Mouse (Mus musculus): ENCODE data around the gene Mycbp2. TPM values are rescaled to one million over a fixed set of nuclear protein-coding genes. Genes with fewer than 3 reads are reported as not detected.

The Mycbp2 gene
- total and polyA plus RNA-seq, 3 experiments: 25.9 to 60.1 (median 29.5) TPM

- Histone ChIP-seq H3K4me3 (replicated peaks in 1 of 3; ENCODE audit: low read depth in 2 of 3, low read length in 2 of 3, poor library complexity in 1 of 3) (peak overlapping the region in 2 of 3 experiments; percentile 34 to 86), H3K79me2 (replicated peaks; ENCODE audit: control insufficient read depth, extremely low read depth, insufficient read depth, poor library complexity, severe bottlenecking) (peaks cover 7% of the 10 kb centered on the region), H3K4me1 (ENCODE audit: control insufficient read depth in 1 of 2, insufficient read depth in 2 of 2) (peaks cover 3 to 23% of the 10 kb centered on the region in 2 experiments; a peak in 3 of 4 replicates), H3K4me2 (ENCODE audit: insufficient read depth, low read depth, poor library complexity, severe bottlenecking) (peak overlapping the region; percentile 37), H3K27me3 (replicated peaks) (no peaks in the 10 kb centered on the region), H3K36me3 (replicated peaks in 1 of 2; ENCODE audit: control insufficient read depth in 1 of 2, insufficient read depth in 1 of 2, low read length in 1 of 2) (peaks cover 24 to 26% of the 10 kb centered on the region in 2 experiments), H3K27ac (ENCODE audit: insufficient read depth, low read depth) (peak overlapping the region; percentile 41; the same call in 1 of the 2 replicates), H3K9ac (ENCODE audit: insufficient read depth, low read depth) (peak overlapping the region; percentile 58), H3K9me3 (replicated peaks; ENCODE audit: low read length) (no peaks in the 10 kb centered on the region)
- dilution Hi-C loops (cut with MboI; ENCODE audit: extremely low pct_ligation_motif_present, extremely low pct_unique_long_range_greater_than_20kb, low sequenced_read_pairs): no loop called here
- DNase-seq (ENCODE audit: extremely low read depth): no peak
- TF ChIP-seq ZNF384 (IDR thresholded peaks at IDR 0.05; ENCODE audit: low read depth, low read length) (no peak), CHD1 (IDR thresholded peaks at IDR 0.05; ENCODE audit: low read depth, low read length) (no peak), MEF2A (IDR thresholded peaks at IDR 0.05; ENCODE audit: borderline replicate concordance, low read depth, low read length) (no peak), SIN3A (IDR thresholded peaks at IDR 0.05; ENCODE audit: low read length) (no peak), POLR2AphosphoS2 (IDR thresholded peaks at IDR 0.05; ENCODE audit: low read depth, low read length) (no peak), USF1 (IDR thresholded peaks at IDR 0.05; ENCODE audit: low read depth, low read length) (no peak), CTCF (conservative IDR thresholded peaks at IDR 0.05 in 1 of 2, IDR thresholded peaks at IDR 0.05 in 1 of 2; ENCODE audit: low read depth in 2 of 2, low read length in 2 of 2) (no peak), GABPA (IDR thresholded peaks at IDR 0.05; ENCODE audit: insufficient replicate concordance, low read depth, low read length) (no peak), IRF4 (IDR thresholded peaks at IDR 0.05; ENCODE audit: low read depth, low read length) (no peak), JUN (IDR thresholded peaks at IDR 0.05; ENCODE audit: insufficient read depth, low read depth, low read length) (no peak)
- in situ Hi-C loops (cut with MboI; ENCODE audit: low pct_ligation_motif_present, low pct_unique_long_range_greater_than_20kb, low sequenced_read_pairs): loop anchor here (5.0 to 25.0 kb wide), 2 partner anchors 468 to 618 kb away; no protein-coding TSS in a partner anchor
Measured at GRCm38 (mm10) chr14:103069465-103069863, 277.1 kb downstream of the Mycbp2 start.

GRCm38 (mm10) chr14:103065294-103066167 lies 281.1 kb downstream of the Mycbp2 start:
- no peaks in the 10 kb centered on the region for H3K36me3 ChIP-seq (replicated peaks in 1 of 2; ENCODE audit: control insufficient read depth in 1 of 2, insufficient read depth in 1 of 2, low read length in 1 of 2)
- peak; percentile 73 for DNase-seq (ENCODE audit: extremely low read depth)
- in situ Hi-C loops (cut with MboI; ENCODE audit: low pct_ligation_motif_present, low pct_unique_long_range_greater_than_20kb, low sequenced_read_pairs): loop anchor here (5.0 to 25.0 kb wide), 2 partner anchors 472 to 622 kb away; no protein-coding TSS in a partner anchor
- dilution Hi-C loops (cut with MboI; ENCODE audit: extremely low pct_ligation_motif_present, extremely low pct_unique_long_range_greater_than_20kb, low sequenced_read_pairs): no loop called here
- H3K4me1 ChIP-seq (ENCODE audit: control insufficient read depth in 1 of 2, insufficient read depth in 2 of 2): peaks cover 3 to 11% of the 10 kb centered on the region in 2 experiments; a peak in 3 of 4 replicates
- no peak overlapping the region for H3K4me3 ChIP-seq (replicated peaks in 1 of 3; ENCODE audit: low read depth in 2 of 3, low read length in 2 of 3, poor library complexity in 1 of 3)
- no peak overlapping the region for H3K27ac ChIP-seq (ENCODE audit: insufficient read depth, low read depth)
- H3K9me3 ChIP-seq (replicated peaks; ENCODE audit: low read length): peaks cover 3% of the 10 kb centered on the region
- H3K79me2 ChIP-seq (replicated peaks; ENCODE audit: control insufficient read depth, extremely low read depth, insufficient read depth, poor library complexity, severe bottlenecking): peaks cover under 1% of the 10 kb centered on the region; the same call in 1 of the 2 replicates
- H3K4me2 ChIP-seq (ENCODE audit: insufficient read depth, low read depth, poor library complexity, severe bottlenecking): peak overlapping the region; percentile 57; the same call in 1 of the 2 replicates
- no peak overlapping the region for H3K9ac ChIP-seq (ENCODE audit: insufficient read depth, low read depth)
- H3K27me3 ChIP-seq (replicated peaks): no peaks in the 10 kb centered on the region
- no peak for TF ChIP-seq USF1 (IDR thresholded peaks at IDR 0.05; ENCODE audit: low read depth, low read length)
- TF ChIP-seq CTCF (conservative IDR thresholded peaks at IDR 0.05 in 1 of 2, IDR thresholded peaks at IDR 0.05 in 1 of 2; ENCODE audit: low read depth in 2 of 2, low read length in 2 of 2): peak; percentile 72 to 91
- TF ChIP-seq BHLHE40 (IDR thresholded peaks at IDR 0.05; ENCODE audit: low read depth, low read length): no peak
- no peak for TF ChIP-seq RCOR1 (conservative IDR thresholded peaks at IDR 0.05; ENCODE audit: low read depth, low read length)
- peak; percentile 73 for TF ChIP-seq SMC3 (IDR thresholded peaks at IDR 0.05; ENCODE audit: low read depth, low read length)
- no peak for TF ChIP-seq CHD2 (IDR thresholded peaks at IDR 0.05; ENCODE audit: low read length)
- TF ChIP-seq JUN (IDR thresholded peaks at IDR 0.05; ENCODE audit: insufficient read depth, low read depth, low read length): no peak
- 0 out of 2 replicates have a peak, but pooled peaks have one; percentile 26 for TF ChIP-seq SIN3A (IDR thresholded peaks at IDR 0.05; ENCODE audit: low read length)
- TF ChIP-seq GABPA (IDR thresholded peaks at IDR 0.05; ENCODE audit: insufficient replicate concordance, low read depth, low read length): no peak
- no peak for TF ChIP-seq UBTF (IDR thresholded peaks at IDR 0.05; ENCODE audit: low read depth, low read length)
- no peak for TF ChIP-seq USF2 (conservative IDR thresholded peaks at IDR 0.05; ENCODE audit: low read depth, low read length)
- TF ChIP-seq POLR2A (IDR thresholded peaks at IDR 0.05; ENCODE audit: low read depth, low read length): no peak
- TF ChIP-seq MAX (IDR thresholded peaks at IDR 0.05; ENCODE audit: low read length): no peak
- TF ChIP-seq ZNF384 (IDR thresholded peaks at IDR 0.05; ENCODE audit: low read depth, low read length): peak; percentile 62; the same call in 1 of the 2 replicates
- no peak for TF ChIP-seq NELFE (IDR thresholded peaks at IDR 0.05; ENCODE audit: low read depth, low read length)
- no peak for TF ChIP-seq ZKSCAN1 (IDR thresholded peaks at IDR 0.05; ENCODE audit: borderline replicate concordance, low read depth, low read length)
- TF ChIP-seq MXI1 (IDR thresholded peaks at IDR 0.05; ENCODE audit: low read depth, low read length): no peak
- TF ChIP-seq ZMIZ1 (IDR thresholded peaks at IDR 0.05; ENCODE audit: low read depth, low read length): no peak
- TF ChIP-seq PAX5 (IDR thresholded peaks at IDR 0.05; ENCODE audit: low read length): no peak
- no peak for TF ChIP-seq JUND (conservative IDR thresholded peaks at IDR 0.05; ENCODE audit: low read depth, low read length)
- no peak for TF ChIP-seq MAFK (IDR thresholded peaks at IDR 0.05; ENCODE audit: insufficient replicate concordance, low read length)
- TF ChIP-seq ELF1 (IDR thresholded peaks at IDR 0.05; ENCODE audit: low read depth, low read length): no peak
- TF ChIP-seq NRF1 (IDR thresholded peaks at IDR 0.05; ENCODE audit: low read depth, low read length): no peak
- TF ChIP-seq TBP (conservative IDR thresholded peaks at IDR 0.05; ENCODE audit: low read depth, low read length): no peak
- no peak for TF ChIP-seq MAZ (IDR thresholded peaks at IDR 0.05; ENCODE audit: low read depth, low read length)

Measured in CH12.LX (cell line).